Mouse (Mus musculus): ENCODE data around the gene Sec13.

Gene Sec13

GRCm38 (mm10) chr6:113740236-113741217 lies at the start of gene Sec13:
Gene Sec13 (minus strand): TSS chr6:113740743.
- DNase-seq (ENCODE audit: extremely low read depth, insufficient read length, low spot score) = peak; percentile 90

GRCm38 (mm10) chr6:113787459-113787968 lies 47.0 kb upstream of the Sec13 start:
- no peak for DNase-seq (ENCODE audit: extremely low read depth, insufficient read length, low spot score)

DNA sequence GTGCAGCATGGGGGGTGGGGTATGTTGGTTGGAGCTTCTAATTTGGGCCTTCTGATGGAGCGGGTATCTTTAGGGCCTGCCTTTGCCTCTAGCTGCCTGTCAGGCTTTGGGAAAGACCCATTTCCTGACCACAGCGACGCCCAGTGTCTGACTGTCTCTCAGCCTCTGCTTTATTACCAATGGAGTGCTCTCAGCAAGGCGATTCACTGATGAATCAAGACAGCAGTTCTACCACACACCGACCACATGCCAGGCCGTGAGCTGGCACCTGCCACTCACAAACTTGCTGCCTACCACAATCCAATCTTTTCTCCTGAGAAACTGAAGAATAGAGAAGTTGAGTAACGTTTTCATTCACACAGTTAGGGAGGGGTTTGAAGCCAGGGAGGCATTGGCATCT lies 45.1 kb upstream of the Sec13 start:
- no peak for DNase-seq (ENCODE audit: extremely low read depth, insufficient read length, low spot score)

DNA sequence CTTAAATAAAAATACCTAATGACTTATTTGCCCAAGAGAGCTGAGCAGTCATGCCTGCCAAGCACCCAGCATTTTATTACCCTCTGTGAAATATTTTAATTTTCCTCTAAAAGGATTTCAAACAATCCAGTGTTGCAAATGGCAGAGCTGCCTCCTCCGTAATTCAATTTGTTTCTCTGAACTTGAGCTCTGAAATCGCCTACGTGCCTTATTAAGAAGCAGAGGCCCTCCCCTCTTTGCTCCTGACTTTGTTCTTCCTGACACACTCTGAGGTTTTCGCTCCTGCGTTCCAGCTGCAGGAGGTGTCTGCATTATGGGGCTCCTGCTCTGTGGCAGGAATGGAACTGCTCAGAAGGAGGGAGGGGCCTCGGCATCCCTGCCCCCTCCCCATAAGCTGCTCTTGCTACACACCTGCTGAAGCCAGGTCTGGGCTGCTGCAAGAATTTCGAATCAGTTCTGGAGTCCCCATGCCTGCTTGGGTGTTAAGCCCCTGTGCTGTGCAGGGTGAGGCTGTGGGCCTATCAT lies 37.7 kb upstream of the Sec13 start:
- no peak for DNase-seq (ENCODE audit: extremely low read depth, insufficient read length, low spot score)

- DNase-seq (ENCODE audit: extremely low read depth, insufficient read length, low spot score) = no peak
Measured at GRCm38 (mm10) chr6:113768804-113769203, 28.3 kb upstream of the Sec13 start.

DNA sequence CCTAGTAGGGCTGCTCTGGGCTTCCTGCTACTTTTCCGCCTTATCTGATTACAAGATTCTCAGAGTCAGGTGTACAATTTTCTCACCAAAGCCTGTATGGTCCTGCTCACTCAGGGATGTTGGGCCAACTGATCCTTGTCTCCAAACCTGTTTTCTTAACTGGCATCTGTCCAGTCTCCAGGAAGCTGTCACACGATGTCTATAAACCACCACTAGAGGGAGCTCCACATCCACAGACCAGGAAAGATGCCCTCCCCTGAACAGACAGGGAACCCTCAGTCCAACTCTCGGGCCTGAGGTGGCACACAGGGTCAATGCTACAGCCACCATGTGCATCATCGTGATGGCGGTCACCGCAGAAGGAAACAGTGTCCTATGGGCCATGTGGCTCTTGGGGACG lies 21.1 kb upstream of the Sec13 start:
- DNase-seq (ENCODE audit: extremely low read depth, insufficient read length, low spot score) = peak; percentile 59

DNA sequence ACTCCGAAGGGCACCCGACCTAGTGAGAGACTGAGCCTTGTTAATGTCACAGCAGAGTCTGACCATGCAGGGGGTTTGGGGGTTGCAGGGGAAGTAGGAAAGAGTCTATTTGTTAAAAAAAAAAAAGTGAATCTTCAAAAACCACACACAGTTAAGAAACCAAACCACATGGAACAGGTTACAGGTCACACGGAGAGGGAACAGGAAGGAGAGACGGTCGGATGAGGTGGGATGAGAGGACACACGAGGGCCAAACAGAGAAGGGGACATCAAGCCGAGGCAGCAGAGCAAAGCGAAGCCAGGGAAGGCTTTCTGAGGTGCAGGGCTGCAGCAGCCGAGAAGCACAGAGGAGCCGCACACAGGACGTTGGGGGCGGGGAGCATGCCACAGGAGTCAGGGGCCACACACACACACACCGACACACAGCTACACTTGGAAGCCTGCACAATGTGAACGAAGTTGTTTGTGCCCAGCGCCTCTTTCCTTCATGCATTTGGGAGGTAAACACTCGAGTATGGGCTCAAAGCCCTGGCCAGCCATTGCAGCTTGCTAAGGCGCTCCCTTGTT lies 8.7 kb upstream of the Sec13 start:
- DNase-seq (ENCODE audit: extremely low read depth, insufficient read length, low spot score) = no peak

DNA sequence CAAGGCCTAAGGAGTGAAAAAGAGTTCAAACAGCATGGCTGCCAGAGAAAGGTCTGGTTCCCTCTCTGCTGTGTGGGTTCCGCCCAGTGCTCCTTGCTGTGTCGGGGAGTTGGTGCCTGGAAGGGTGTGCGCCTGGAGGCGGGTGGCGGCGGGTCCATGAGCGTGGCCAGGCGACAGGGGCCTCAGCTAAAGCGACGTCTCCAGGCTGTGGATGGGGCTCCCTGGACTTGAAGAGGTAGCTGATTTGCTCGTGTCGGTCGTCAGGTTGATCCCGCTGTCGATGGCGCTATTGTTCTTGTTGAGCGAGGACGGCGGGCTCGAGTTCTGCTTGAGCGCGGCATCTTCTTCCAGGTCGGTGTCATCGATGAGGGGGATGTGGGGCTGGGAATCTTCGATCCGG lies 7.8 kb upstream of the Sec13 start:
- DNase-seq (ENCODE audit: extremely low read depth, insufficient read length, low spot score) = no peak

GRCm38 (mm10) chr6:113747284-113747683 lies 6.7 kb upstream of the Sec13 start:
- no peak for DNase-seq (ENCODE audit: extremely low read depth, insufficient read length, low spot score)

- DNase-seq (ENCODE audit: extremely low read depth, insufficient read length, low spot score) = no peak
Measured at GRCm38 (mm10) chr6:113745117-113745516, 4.6 kb upstream of the Sec13 start.

DNA sequence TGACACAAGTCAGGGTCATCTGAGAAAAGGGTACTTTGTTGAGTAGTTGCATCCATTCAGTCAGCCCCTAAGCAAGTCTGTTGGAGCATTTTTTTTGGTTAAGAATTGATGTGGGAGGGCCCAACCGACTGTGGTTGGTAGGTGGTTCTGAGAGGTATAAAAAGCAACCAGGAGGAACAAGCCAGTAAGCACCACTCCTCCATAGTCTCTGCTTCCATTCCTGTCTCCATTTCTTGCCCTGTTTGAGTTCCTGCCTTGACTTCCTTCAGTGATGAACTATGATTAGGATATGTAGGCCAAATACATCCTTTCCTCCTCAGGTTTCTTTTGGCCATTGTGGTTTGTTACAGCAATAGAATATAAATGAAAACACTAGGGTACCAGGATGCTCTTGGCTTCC lies 2.6 kb upstream of the Sec13 start:
- no peak for DNase-seq (ENCODE audit: extremely low read depth, insufficient read length, low spot score)

GRCm38 (mm10) chr6:113742321-113742720 lies 1.8 kb upstream of the Sec13 start:
- no peak for DNase-seq (ENCODE audit: extremely low read depth, insufficient read length, low spot score)

DNA sequence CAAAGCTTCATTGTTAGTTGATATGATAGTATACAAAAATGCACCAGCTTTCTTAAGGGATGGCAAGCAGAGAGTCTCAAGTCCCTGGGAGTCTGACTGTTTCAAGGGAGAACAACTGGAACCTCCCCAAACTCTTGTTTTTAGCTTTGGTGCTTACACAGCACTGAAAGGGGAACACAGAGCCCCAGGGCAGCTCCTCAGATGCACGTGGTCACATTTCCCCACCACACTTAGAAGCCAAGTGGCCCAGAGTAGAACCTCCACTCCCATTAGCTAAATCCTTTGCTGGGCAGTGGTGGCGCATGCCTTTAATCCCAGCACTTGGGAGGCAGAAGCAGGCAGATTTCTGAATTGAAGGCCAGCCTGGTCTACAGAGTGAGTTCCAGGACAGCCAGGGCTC lies 882 bp upstream of the Sec13 start:
- DNase-seq (ENCODE audit: extremely low read depth, insufficient read length, low spot score) = no peak

- DNase-seq (ENCODE audit: extremely low read depth, insufficient read length, low spot score) = no peak
Measured at GRCm38 (mm10) chr6:113737318-113738046, 3.1 kb downstream of the Sec13 start.

DNA sequence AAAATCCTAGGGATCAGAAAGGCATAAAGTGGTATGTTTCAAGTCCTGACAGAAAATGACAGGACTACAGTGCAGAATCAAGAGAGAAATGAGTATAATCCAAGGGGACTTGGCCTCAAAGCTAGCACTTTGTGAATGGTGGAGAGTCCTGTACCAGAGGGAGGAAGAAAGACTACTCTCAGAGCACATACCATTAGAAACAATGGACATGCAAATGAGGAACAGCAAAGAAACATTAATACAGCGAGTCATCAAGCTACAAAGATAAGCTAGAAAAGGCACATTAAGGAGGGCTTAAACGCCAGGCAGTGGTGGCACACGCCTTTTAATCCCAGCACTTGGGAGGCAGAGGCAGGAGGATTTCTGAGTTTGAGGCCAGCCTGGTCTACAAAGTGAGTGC lies 9.2 kb downstream of the Sec13 start:
- no peak for DNase-seq (ENCODE audit: extremely low read depth, insufficient read length, low spot score)

GRCm38 (mm10) chr6:113728181-113728580 lies 12.4 kb downstream of the Sec13 start:
- DNase-seq (ENCODE audit: extremely low read depth, insufficient read length, low spot score) = no peak

GRCm38 (mm10) chr6:113721061-113721460 lies 19.5 kb downstream of the Sec13 start:
- DNase-seq (ENCODE audit: extremely low read depth, insufficient read length, low spot score) = no peak

DNA sequence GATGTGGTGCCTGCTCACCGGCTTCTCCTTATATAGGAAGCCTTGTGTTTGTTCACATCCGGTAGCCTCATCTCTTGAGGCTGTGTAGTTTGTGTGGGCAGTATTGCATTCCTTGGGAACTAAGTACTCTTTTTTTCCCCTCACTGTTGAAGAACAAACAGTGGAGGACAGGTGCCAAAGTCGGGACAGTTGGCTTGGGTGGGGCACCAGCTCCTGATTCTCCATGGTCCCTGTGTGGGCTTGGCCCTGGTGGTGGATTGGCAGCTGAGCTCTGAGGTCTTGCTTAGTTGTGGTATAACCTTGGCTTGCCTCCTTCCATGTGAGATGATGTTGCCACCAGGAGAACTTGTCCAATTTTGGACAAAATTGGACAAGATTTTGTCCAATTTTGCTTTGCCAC lies 20.7 kb downstream of the Sec13 start, which contains the start of gene Ghrl:
TSS of gene Ghrl (minus strand) at position 3 of the 400 bp plus-strand sequence.
- DNase-seq (ENCODE audit: extremely low read depth, insufficient read length, low spot score) = no peak

- DNase-seq (ENCODE audit: extremely low read depth, insufficient read length, low spot score) = no peak
Measured at GRCm38 (mm10) chr6:113717541-113717940, 23.0 kb downstream of the Sec13 start.

DNA sequence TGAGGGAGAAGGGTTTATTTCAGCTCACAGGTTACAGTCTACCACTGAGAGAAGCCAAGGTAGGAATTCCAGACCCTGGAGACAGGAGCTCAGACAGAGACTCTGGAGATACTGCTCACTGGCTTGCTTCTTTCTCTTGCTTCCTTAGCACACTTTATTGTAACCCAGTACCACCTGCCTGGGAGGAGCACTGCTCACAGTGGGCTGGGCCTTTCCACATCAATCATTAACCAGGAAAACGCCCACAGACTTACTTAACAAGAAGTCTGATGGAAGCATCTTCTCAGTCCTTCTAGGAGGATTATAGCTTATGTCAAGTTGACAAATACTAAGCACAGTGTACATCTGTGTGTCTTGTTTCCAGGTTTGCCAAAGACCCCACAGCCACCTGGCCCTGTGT lies 25.7 kb downstream of the Sec13 start:
- DNase-seq (ENCODE audit: extremely low read depth, insufficient read length, low spot score) = no peak

DNA sequence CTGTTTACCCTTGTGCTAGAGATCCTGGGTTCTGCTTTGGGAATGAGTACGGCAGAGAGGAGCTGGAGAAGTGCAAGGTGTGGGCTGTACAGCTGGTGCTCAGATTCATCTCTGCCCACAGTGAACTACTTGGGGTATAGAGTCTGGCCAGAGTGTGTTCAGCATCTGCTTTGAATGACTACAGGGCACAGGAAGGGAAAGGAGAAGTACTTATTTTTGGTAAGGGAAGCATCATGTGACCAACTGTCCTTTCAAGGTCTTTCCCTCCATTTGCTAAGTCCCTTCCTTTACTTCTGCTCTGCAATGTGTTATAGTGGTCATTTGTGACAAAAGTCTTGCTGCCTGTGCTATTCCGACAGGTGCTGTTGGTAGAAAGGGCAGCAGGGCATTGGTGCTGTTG lies 26.3 kb downstream of the Sec13 start:
- DNase-seq (ENCODE audit: extremely low read depth, insufficient read length, low spot score) = no peak
